Mouse (Mus musculus) testis, adult 2 months (tissue): ENCODE measurements around the gene Psap.
"Not testable (repeated sequence)": the region's sequence is repeated elsewhere in the genome, so short reads cannot be mapped to it uniquely, and the experiment has no call there.

Experiments
- CTCF ChIP-seq: fragments of 200-500 bp; IDR thresholded peaks from 2 replicates; pipeline ENCODE4 v1.5.1; 2012; ENCODE audit warnings: low read depth, mild to moderate bottlenecking, inconsistent platforms, low read length, moderate library complexity; ENCODE audit not compliant: control insufficient read depth, insufficient read depth, insufficient replicate concordance
- POLR2A ChIP-seq: fragments of 200-500 bp; IDR thresholded peaks from 2 replicates; pipeline ENCODE4 v1.6.1; 2012; ENCODE audit warnings: low read depth, mild to moderate bottlenecking, inconsistent platforms, low read length, moderate library complexity; ENCODE audit not compliant: control insufficient read depth

DNA sequence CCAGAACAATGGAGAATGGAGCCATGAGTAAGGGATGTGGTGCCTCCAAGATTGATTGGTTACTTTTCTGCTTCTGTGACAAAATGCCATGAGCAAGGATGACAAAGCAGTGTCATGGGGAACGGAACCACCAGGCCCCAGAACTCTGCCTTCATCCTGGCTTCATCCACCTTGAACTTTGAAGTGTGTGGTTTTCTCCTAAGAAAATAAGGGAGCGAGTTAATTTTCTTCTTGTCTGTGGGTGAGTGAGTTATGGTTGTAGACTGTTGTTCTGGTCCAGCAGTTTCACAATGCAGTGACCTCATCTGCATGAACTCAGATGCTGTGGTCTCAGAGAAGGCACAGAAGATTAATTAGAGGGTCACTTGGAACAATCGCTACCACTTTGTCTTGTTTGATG is 29.1 kb upstream of the Psap start:
- not testable (repeated sequence) for TF ChIP-seq CTCF, POLR2A
